Mouse (Mus musculus) brain, embryonic 14.5 days (tissue): Measurements from ENCODE around the gene Ppox.

Source experiments
- CTCF ChIP-seq: fragments of 200-500 bp; IDR thresholded peaks from 2 replicates; pipeline ENCODE4 v1.5.1; 2012; ENCODE audit warnings: inconsistent platforms, mild to moderate bottlenecking, moderate library complexity, borderline replicate concordance; ENCODE audit not compliant: insufficient read depth, insufficient read length; ENCODE audit errors: extremely low read depth
- POLR2A ChIP-seq: fragments of 200-500 bp; IDR thresholded peaks from 2 replicates; pipeline ENCODE4 v1.6.1; 2012; ENCODE audit warnings: mild to moderate bottlenecking, inconsistent platforms, borderline replicate concordance; ENCODE audit not compliant: poor library complexity, insufficient read depth, insufficient read length, severe bottlenecking; ENCODE audit errors: extremely low read depth

GRCm38 (mm10) chr1:171251594-171252324, 29.2 kb downstream of the Ppox start:
- TF ChIP-seq CTCF (no peak), POLR2A (no peak)
